Mouse (Mus musculus): ENCODE measurements at regions not wholly inside any gene's neighbourhood (a gene's known extent, or its start where the extent isn't known, plus 50 kb on each side); places are given as distances from the start of the nearest gene placed in this dataset.

- H3K27ac ChIP-seq (ENCODE audit: insufficient read depth, low read length): no peak overlapping the region
- no peaks in the 10 kb centered on the region for H3K4me1 ChIP-seq (ENCODE audit: control insufficient read depth, insufficient read depth, low read length)
- TF ChIP-seq POLR2A (IDR thresholded peaks at IDR 0.05; ENCODE audit: extremely low read depth, insufficient read depth, low read length) (no peak), CTCF (IDR thresholded peaks at IDR 0.05; ENCODE audit: extremely low read depth, insufficient read depth, low read length) (no peak)
- H3K4me3 ChIP-seq (ENCODE audit: insufficient read depth, low read length): no peak overlapping the region
Observed at GRCm38 (mm10) chr14:99548363-99549248, 250.1 kb downstream of the Klf5 start.

GRCm38 (mm10) chr14:99564024-99564423 lies 265.5 kb downstream of the Klf5 start:
- H3K4me3 ChIP-seq (ENCODE audit: insufficient read depth, low read length): no peak overlapping the region
- no peak overlapping the region for H3K27ac ChIP-seq (ENCODE audit: insufficient read depth, low read length)
- TF ChIP-seq CTCF (IDR thresholded peaks at IDR 0.05; ENCODE audit: extremely low read depth, insufficient read depth, low read length): no peak
- TF ChIP-seq POLR2A (IDR thresholded peaks at IDR 0.05; ENCODE audit: extremely low read depth, insufficient read depth, low read length): no peak
- no peaks in the 10 kb centered on the region for H3K4me1 ChIP-seq (ENCODE audit: control insufficient read depth, insufficient read depth, low read length)

- H3K4me3 ChIP-seq (ENCODE audit: insufficient read depth, low read length): no peak overlapping the region
- no peaks in the 10 kb centered on the region for H3K4me1 ChIP-seq (ENCODE audit: control insufficient read depth, insufficient read depth, low read length)
- no peak overlapping the region for H3K27ac ChIP-seq (ENCODE audit: insufficient read depth, low read length)
- TF ChIP-seq POLR2A (IDR thresholded peaks at IDR 0.05; ENCODE audit: extremely low read depth, insufficient read depth, low read length) (no peak), CTCF (IDR thresholded peaks at IDR 0.05; ENCODE audit: extremely low read depth, insufficient read depth, low read length) (no peak)
Observed at GRCm38 (mm10) chr14:99574146-99574545, 275.7 kb downstream of the Klf5 start.

- H3K4me3 ChIP-seq (ENCODE audit: insufficient read depth, low read length): peak overlapping the region; percentile 37
- peaks cover 1% of the 10 kb centered on the region; the same call in 1 of the 2 replicates for H3K4me1 ChIP-seq (ENCODE audit: control insufficient read depth, insufficient read depth, low read length)
- H3K27ac ChIP-seq (ENCODE audit: insufficient read depth, low read length): no peak overlapping the region
- TF ChIP-seq POLR2A (IDR thresholded peaks at IDR 0.05; ENCODE audit: extremely low read depth, insufficient read depth, low read length): no peak
- TF ChIP-seq CTCF (IDR thresholded peaks at IDR 0.05; ENCODE audit: extremely low read depth, insufficient read depth, low read length): no peak
Observed at GRCm38 (mm10) chr14:99578665-99579064, 280.2 kb downstream of the Klf5 start.

- Histone ChIP-seq H3K27ac (ENCODE audit: insufficient read depth, low read length) (no peak overlapping the region), H3K4me3 (ENCODE audit: insufficient read depth, low read length) (peak overlapping the region; percentile 37; the same call in 1 of the 2 replicates)
- TF ChIP-seq POLR2A (IDR thresholded peaks at IDR 0.05; ENCODE audit: extremely low read depth, insufficient read depth, low read length): no peak
- no peak for TF ChIP-seq CTCF (IDR thresholded peaks at IDR 0.05; ENCODE audit: extremely low read depth, insufficient read depth, low read length)
Observed at GRCm38 (mm10) chr14:99579271-99579759, 280.8 kb downstream of the Klf5 start.

GRCm38 (mm10) chr14:99579765-99580266 lies 281.3 kb downstream of the Klf5 start:
- no peak for TF ChIP-seq CTCF (IDR thresholded peaks at IDR 0.05; ENCODE audit: extremely low read depth, insufficient read depth, low read length)
- TF ChIP-seq POLR2A (IDR thresholded peaks at IDR 0.05; ENCODE audit: extremely low read depth, insufficient read depth, low read length): no peak
- Histone ChIP-seq H3K4me1 (ENCODE audit: control insufficient read depth, insufficient read depth, low read length) (peaks cover 1% of the 10 kb centered on the region; the same call in 1 of the 2 replicates), H3K27ac (ENCODE audit: insufficient read depth, low read length) (no peak overlapping the region), H3K4me3 (ENCODE audit: insufficient read depth, low read length) (peak overlapping the region; percentile 37; the same call in 1 of the 2 replicates)

More at GRCm38 (mm10) chr14:99579271-99579759, 280.8 kb downstream of the Klf5 start:
- H3K4me1 ChIP-seq (ENCODE audit: control insufficient read depth, insufficient read depth, low read length): peaks cover 1% of the 10 kb centered on the region; the same call in 1 of the 2 replicates

GRCm38 (mm10) chr14:99584144-99584543 lies 285.7 kb downstream of the Klf5 start:
- H3K27ac ChIP-seq (ENCODE audit: insufficient read depth, low read length): no peak overlapping the region
- H3K4me1 ChIP-seq (ENCODE audit: control insufficient read depth, insufficient read depth, low read length): peaks cover 1% of the 10 kb centered on the region; the same call in 1 of the 2 replicates
- no peak overlapping the region for H3K4me3 ChIP-seq (ENCODE audit: insufficient read depth, low read length)
- no peak for TF ChIP-seq CTCF (IDR thresholded peaks at IDR 0.05; ENCODE audit: extremely low read depth, insufficient read depth, low read length)
- TF ChIP-seq POLR2A (IDR thresholded peaks at IDR 0.05; ENCODE audit: extremely low read depth, insufficient read depth, low read length): no peak

GRCm38 (mm10) chr14:99586029-99586428 lies 287.5 kb downstream of the Klf5 start:
- TF ChIP-seq CTCF (IDR thresholded peaks at IDR 0.05; ENCODE audit: extremely low read depth, insufficient read depth, low read length) (no peak), POLR2A (IDR thresholded peaks at IDR 0.05; ENCODE audit: extremely low read depth, insufficient read depth, low read length) (no peak)
- no peak overlapping the region for H3K4me3 ChIP-seq (ENCODE audit: insufficient read depth, low read length)
- H3K4me1 ChIP-seq (ENCODE audit: control insufficient read depth, insufficient read depth, low read length): no peaks in the 10 kb centered on the region
- H3K27ac ChIP-seq (ENCODE audit: insufficient read depth, low read length): no peak overlapping the region

GRCm38 (mm10) chr14:99590854-99591470 lies 292.5 kb downstream of the Klf5 start:
- Histone ChIP-seq H3K27ac (ENCODE audit: insufficient read depth, low read length) (no peak overlapping the region), H3K4me3 (ENCODE audit: insufficient read depth, low read length) (no peak overlapping the region), H3K4me1 (ENCODE audit: control insufficient read depth, insufficient read depth, low read length) (no peaks in the 10 kb centered on the region)
- TF ChIP-seq CTCF (IDR thresholded peaks at IDR 0.05; ENCODE audit: extremely low read depth, insufficient read depth, low read length): no peak
- TF ChIP-seq POLR2A (IDR thresholded peaks at IDR 0.05; ENCODE audit: extremely low read depth, insufficient read depth, low read length): no peak
